Mouse (Mus musculus): ENCODE results near the gene Krt2. TPM values are rescaled to one million over a fixed set of nuclear protein-coding genes. Genes with fewer than 3 reads are reported as not detected.

The Krt2 gene
- total and polyA plus RNA-seq, 2 experiments from 2014 or later = not detected

GRCm38 (mm10) chr15:101790867-101791266, 27.1 kb downstream of the Krt2 start:
- DNase-seq (ENCODE audit: low spot score) (peak; percentile 54), ATAC-seq (ENCODE audit: low FRiP score) (no peak)
- 15% methylated on average over 3 of the region's 3 CpGs for WGBS
- no peaks in the 10 kb centered on the region for H3K27me3 ChIP-seq (ENCODE audit: insufficient read depth, low read length)
- H3K4me2 ChIP-seq (ENCODE audit: low read depth, low read length, poor library complexity, severe bottlenecking) = no peak overlapping the region
- H3K9me3 ChIP-seq (ENCODE audit: low read length) = no peaks in the 10 kb centered on the region
- no peak for TF ChIP-seq CTCF (IDR thresholded peaks at IDR 0.05)
- 0 out of 2 replicates have a peak, but pooled peaks cover 2% of the 10 kb centered on the region for H3K4me1 ChIP-seq (ENCODE audit: insufficient read depth, low read length)
- H3K9ac ChIP-seq (replicated peaks; ENCODE audit: low read length, poor library complexity, severe bottlenecking) = no peak overlapping the region
- no peaks in the 10 kb centered on the region for H3K36me3 ChIP-seq (ENCODE audit: insufficient read depth, low read length)
- H3K27ac ChIP-seq (ENCODE audit: low read depth, low read length) = no peak overlapping the region
- H3K4me3 ChIP-seq (ENCODE audit: low read depth, low read length) = no peak overlapping the region

- Histone ChIP-seq H3K4me1 (ENCODE audit: insufficient read depth, low read length) (0 out of 2 replicates have a peak, but pooled peaks cover 2% of the 10 kb centered on the region), H3K27me3 (ENCODE audit: insufficient read depth, low read length) (no peaks in the 10 kb centered on the region), H3K36me3 (ENCODE audit: insufficient read depth, low read length) (no peaks in the 10 kb centered on the region), H3K4me2 (ENCODE audit: low read depth, low read length, poor library complexity, severe bottlenecking) (no peak within 1 kb of the TSS), H3K9me3 (ENCODE audit: low read length) (no peaks in the 10 kb centered on the region), H3K9ac (replicated peaks; ENCODE audit: low read length, poor library complexity, severe bottlenecking) (no peak within 1 kb of the TSS), H3K27ac (ENCODE audit: low read depth, low read length) (no peak within 1 kb of the TSS), H3K4me3 (ENCODE audit: low read depth, low read length) (no peak within 1 kb of the TSS)
- 91% methylated on average over 18 of the region's 18 CpGs for WGBS
- DNase-seq (ENCODE audit: low spot score) (no peak), ATAC-seq (ENCODE audit: low FRiP score) (no peak)
- TF ChIP-seq CTCF (IDR thresholded peaks at IDR 0.05) = no peak
Observed at GRCm38 (mm10) chr15:101786360-101786759, 31.6 kb downstream of the Krt2 start, which contains the start of gene Krt72. Krt72 (minus strand) TSS chr15:101786460.

- ATAC-seq (ENCODE audit: low FRiP score) (no peak), DNase-seq (ENCODE audit: low spot score) (no peak)
- no peak overlapping the region for H3K4me2 ChIP-seq (ENCODE audit: low read depth, low read length, poor library complexity, severe bottlenecking)
- no peak overlapping the region for H3K9ac ChIP-seq (replicated peaks; ENCODE audit: low read length, poor library complexity, severe bottlenecking)
- H3K27me3 ChIP-seq (ENCODE audit: insufficient read depth, low read length) = no peaks in the 10 kb centered on the region
- no peaks in the 10 kb centered on the region for H3K4me1 ChIP-seq (ENCODE audit: insufficient read depth, low read length)
- no peak for TF ChIP-seq CTCF (IDR thresholded peaks at IDR 0.05)
- H3K9me3 ChIP-seq (ENCODE audit: low read length) = no peaks in the 10 kb centered on the region
- no peaks in the 10 kb centered on the region for H3K36me3 ChIP-seq (ENCODE audit: insufficient read depth, low read length)
- no peak overlapping the region for H3K27ac ChIP-seq (ENCODE audit: low read depth, low read length)
- no peak overlapping the region for H3K4me3 ChIP-seq (ENCODE audit: low read depth, low read length)
- WGBS = 80% methylated on average over 10 of the region's 10 CpGs
Observed at GRCm38 (mm10) chr15:101773420-101773819, 44.5 kb downstream of the Krt2 start.

GRCm38 (mm10) chr15:101772711-101773081, 45.3 kb downstream of the Krt2 start:
- H3K27ac ChIP-seq (ENCODE audit: low read depth, low read length) = no peak overlapping the region
- no peak overlapping the region for H3K4me2 ChIP-seq (ENCODE audit: low read depth, low read length, poor library complexity, severe bottlenecking)
- ATAC-seq (ENCODE audit: low FRiP score) (peak; percentile 77), DNase-seq (ENCODE audit: low spot score) (peak; percentile 87)
- WGBS = 9% methylated on average over 5 of the region's 5 CpGs
- TF ChIP-seq CTCF (IDR thresholded peaks at IDR 0.05) = peak; percentile 95
- no peaks in the 10 kb centered on the region for H3K36me3 ChIP-seq (ENCODE audit: insufficient read depth, low read length)
- no peak overlapping the region for H3K9ac ChIP-seq (replicated peaks; ENCODE audit: low read length, poor library complexity, severe bottlenecking)
- H3K27me3 ChIP-seq (ENCODE audit: insufficient read depth, low read length) = no peaks in the 10 kb centered on the region
- no peak overlapping the region for H3K4me3 ChIP-seq (ENCODE audit: low read depth, low read length)
- no peaks in the 10 kb centered on the region for H3K9me3 ChIP-seq (ENCODE audit: low read length)
- H3K4me1 ChIP-seq (ENCODE audit: insufficient read depth, low read length) = no peaks in the 10 kb centered on the region

- no peaks in the 10 kb centered on the region for H3K27me3 ChIP-seq (ENCODE audit: insufficient read depth, low read length)
- H3K9ac ChIP-seq (replicated peaks; ENCODE audit: low read length, poor library complexity, severe bottlenecking) = no peak overlapping the region
- H3K9me3 ChIP-seq (ENCODE audit: low read length) = no peaks in the 10 kb centered on the region
- ATAC-seq (ENCODE audit: low FRiP score) (no peak), DNase-seq (ENCODE audit: low spot score) (no peak)
- no peak overlapping the region for H3K4me3 ChIP-seq (ENCODE audit: low read depth, low read length)
- WGBS = 76% methylated on average over 5 of the region's 5 CpGs
- H3K27ac ChIP-seq (ENCODE audit: low read depth, low read length) = no peak overlapping the region
- no peaks in the 10 kb centered on the region for H3K36me3 ChIP-seq (ENCODE audit: insufficient read depth, low read length)
- no peak overlapping the region for H3K4me2 ChIP-seq (ENCODE audit: low read depth, low read length, poor library complexity, severe bottlenecking)
- TF ChIP-seq CTCF (IDR thresholded peaks at IDR 0.05) = peak; percentile 62
- H3K4me1 ChIP-seq (ENCODE audit: insufficient read depth, low read length) = no peaks in the 10 kb centered on the region
Observed at GRCm38 (mm10) chr15:101772080-101772710, 45.8 kb downstream of the Krt2 start.

- no peak for DNase-seq (ENCODE audit: low spot score)
- Histone ChIP-seq H3K27me3 (ENCODE audit: insufficient read depth, low read length) (no peaks in the 10 kb centered on the region), H3K9me3 (ENCODE audit: low read length) (no peaks in the 10 kb centered on the region), H3K4me2 (ENCODE audit: low read depth, low read length, poor library complexity, severe bottlenecking) (no peak overlapping the region), H3K4me1 (ENCODE audit: insufficient read depth, low read length) (no peaks in the 10 kb centered on the region), H3K27ac (ENCODE audit: low read depth, low read length) (no peak overlapping the region), H3K36me3 (ENCODE audit: insufficient read depth, low read length) (no peaks in the 10 kb centered on the region), H3K4me3 (ENCODE audit: low read depth, low read length) (no peak overlapping the region), H3K9ac (replicated peaks; ENCODE audit: low read length, poor library complexity, severe bottlenecking) (no peak overlapping the region)
- no peak for ATAC-seq (ENCODE audit: low FRiP score)
- TF ChIP-seq CTCF (IDR thresholded peaks at IDR 0.05) = no peak
- 59% methylated on average over 8 of the region's 8 CpGs for WGBS
Observed at GRCm38 (mm10) chr15:101770226-101770625, 47.7 kb downstream of the Krt2 start.

Other genes starting within 250 kb of the Krt2 start
- 0.05 TPM in 1 of 2 replicates, not detected in the other for gene Krt75, start 244.3 kb downstream of the Krt2 start, total RNA-seq (2014; rRNA removed)
- 0.12 TPM in 2 replicates for gene Krt75, start 244.3 kb downstream of the Krt2 start, polyA plus RNA-seq (2015; fragmentation: Nextera tagmentation; extraction: Ambion mirVana)
- not detected in 2 replicates for gene Gm5414, start 190.0 kb downstream of the Krt2 start, total RNA-seq (2014; rRNA removed)
- gene Gm5414, start 190.0 kb downstream of the Krt2 start, polyA plus RNA-seq (2015; fragmentation: Nextera tagmentation; extraction: Ambion mirVana) = not detected in 2 replicates
- gene Gm5478, start 170.8 kb downstream of the Krt2 start, total RNA-seq (2014; rRNA removed) = not detected in 2 replicates
- not detected in 2 replicates for gene Gm5478, start 170.8 kb downstream of the Krt2 start, polyA plus RNA-seq (2015; fragmentation: Nextera tagmentation; extraction: Ambion mirVana)
- not detected in 2 replicates for gene Krt6b, start 137.9 kb downstream of the Krt2 start, total RNA-seq (2014; rRNA removed)
- 0.07 TPM in 1 of 2 replicates, not detected in the other for gene Krt6b, start 137.9 kb downstream of the Krt2 start, polyA plus RNA-seq (2015; fragmentation: Nextera tagmentation; extraction: Ambion mirVana)
- gene Krt6a, start 123.9 kb downstream of the Krt2 start, total RNA-seq (2014; rRNA removed) = not detected in 2 replicates
- not detected in 2 replicates for gene Krt6a, start 123.9 kb downstream of the Krt2 start, polyA plus RNA-seq (2015; fragmentation: Nextera tagmentation; extraction: Ambion mirVana)
- gene Krt5, start 105.3 kb downstream of the Krt2 start, total RNA-seq (2014; rRNA removed) = 6.4 TPM in 1 of 2 replicates, not detected in the other
- gene Krt5, start 105.3 kb downstream of the Krt2 start, polyA plus RNA-seq (2015; fragmentation: Nextera tagmentation; extraction: Ambion mirVana) = 0.14 TPM in 1 of 2 replicates, not detected in the other
- 2.8 TPM in 1 of 2 replicates, not detected in the other for gene Krt71, start 75.1 kb downstream of the Krt2 start, total RNA-seq (2014; rRNA removed)
- 0.25 and 0.27 TPM in 2 replicates for gene Krt71, start 75.1 kb downstream of the Krt2 start, polyA plus RNA-seq (2015; fragmentation: Nextera tagmentation; extraction: Ambion mirVana)
- not detected in 2 replicates for gene Krt72, start 31.7 kb downstream of the Krt2 start, total RNA-seq (2014; rRNA removed)
- gene Krt72, start 31.7 kb downstream of the Krt2 start, polyA plus RNA-seq (2015; fragmentation: Nextera tagmentation; extraction: Ambion mirVana) = not detected in 2 replicates
- gene Krt73, start 15.8 kb downstream of the Krt2 start, total RNA-seq (2014; rRNA removed) = 1.3 TPM in 1 of 2 replicates, not detected in the other
- gene Krt73, start 15.8 kb downstream of the Krt2 start, polyA plus RNA-seq (2015; fragmentation: Nextera tagmentation; extraction: Ambion mirVana) = 0.36 and 0.39 TPM in 2 replicates
- 18.3 and 45.5 TPM in 2 replicates for gene Krt1, start 32.6 kb upstream of the Krt2 start, total RNA-seq (2014; rRNA removed)
- 20.0 and 22.7 TPM in 2 replicates for gene Krt1, start 32.6 kb upstream of the Krt2 start, polyA plus RNA-seq (2015; fragmentation: Nextera tagmentation; extraction: Ambion mirVana)
- gene Krt77, start 51.5 kb upstream of the Krt2 start, total RNA-seq (2014; rRNA removed) = 1.2 and 1.4 TPM in 2 replicates
- 1.5 and 1.6 TPM in 2 replicates for gene Krt77, start 51.5 kb upstream of the Krt2 start, polyA plus RNA-seq (2015; fragmentation: Nextera tagmentation; extraction: Ambion mirVana)
- not detected in 2 replicates for gene Krt76, start 74.8 kb upstream of the Krt2 start, total RNA-seq (2014; rRNA removed)
- not detected in 2 replicates for gene Krt76, start 74.8 kb upstream of the Krt2 start, polyA plus RNA-seq (2015; fragmentation: Nextera tagmentation; extraction: Ambion mirVana)
- 0.38 TPM in 1 of 2 replicates, not detected in the other for gene Krt4, start 106.6 kb upstream of the Krt2 start, total RNA-seq (2014; rRNA removed)
- not detected in 2 replicates for gene Krt4, start 106.6 kb upstream of the Krt2 start, polyA plus RNA-seq (2015; fragmentation: Nextera tagmentation; extraction: Ambion mirVana)
- gene Krt79, start 122.2 kb upstream of the Krt2 start, total RNA-seq (2014; rRNA removed) = 2.3 TPM in 1 of 2 replicates, not detected in the other
- gene Krt79, start 122.2 kb upstream of the Krt2 start, polyA plus RNA-seq (2015; fragmentation: Nextera tagmentation; extraction: Ambion mirVana) = 0.15 and 0.28 TPM in 2 replicates
- gene Krt78, start 136.1 kb upstream of the Krt2 start, total RNA-seq (2014; rRNA removed) = 0.49 TPM in 1 of 2 replicates, not detected in the other
- gene Krt78, start 136.1 kb upstream of the Krt2 start, polyA plus RNA-seq (2015; fragmentation: Nextera tagmentation; extraction: Ambion mirVana) = not detected in 2 replicates
- gene Krt8, start 186.3 kb upstream of the Krt2 start, total RNA-seq (2014; rRNA removed) = 0.61 and 1.6 TPM in 2 replicates
- gene Krt8, start 186.3 kb upstream of the Krt2 start, polyA plus RNA-seq (2015; fragmentation: Nextera tagmentation; extraction: Ambion mirVana) = 0.60 and 0.63 TPM in 2 replicates
- 0.99 and 1.7 TPM in 2 replicates for gene Krt18, start 210.0 kb upstream of the Krt2 start, total RNA-seq (2014; rRNA removed)
- gene Krt18, start 210.0 kb upstream of the Krt2 start, polyA plus RNA-seq (2015; fragmentation: Nextera tagmentation; extraction: Ambion mirVana) = 1.8 and 2.1 TPM in 2 replicates

All from midbrain, postnatal 0 days (tissue).